Mouse (Mus musculus) lung, embryonic 14.5 days (tissue): ENCODE measurements around the gene Tent4a. TPM values are rescaled to one million over a fixed set of nuclear protein-coding genes. Genes with fewer than 3 reads are reported as not detected.

Experiments
- ATAC-seq: fragments of 200-750 bp; cut with Nextera tagmentation; 2 replicates; pipeline ENCODE4 v1.8.0; 2017; ENCODE audit warnings: mild to moderate bottlenecking, moderate TSS enrichment, moderate library complexity; ENCODE audit not compliant: insufficient read depth
- DNase-seq: peaks from one replicate; pipeline ENCODE4 v3.0.0-alpha.2; 2015
- H3K27ac ChIP-seq: fragments of 300-500 bp; sonication (generic); 2 replicates; pipeline ENCODE4 v1.5.1; 2014; ENCODE audit warnings: low read depth, mild to moderate bottlenecking, moderate library complexity
- H3K27me3 ChIP-seq: fragments of 300-500 bp; sonication (generic); 2 replicates; pipeline ENCODE4 v1.6.1; 2014; ENCODE audit warnings: low read length, control low read depth; ENCODE audit not compliant: insufficient read depth
- H3K36me3 ChIP-seq: fragments of 300-500 bp; sonication (generic); 2 replicates; pipeline ENCODE4 v1.6.1; 2014; ENCODE audit warnings: control low read depth; ENCODE audit not compliant: insufficient read depth
- H3K4me1 ChIP-seq: fragments of 300-500 bp; sonication (generic); 2 replicates; pipeline ENCODE4 v1.6.1; 2014; ENCODE audit warnings: antibody characterized with exemption, control low read depth; ENCODE audit not compliant: insufficient read depth
- H3K4me2 ChIP-seq: fragments of 300-500 bp; sonication (generic); 2 replicates; pipeline ENCODE4 v1.6.1; 2014; ENCODE audit warnings: mild to moderate bottlenecking
- H3K4me3 ChIP-seq: fragments of 300-500 bp; sonication (generic); 2 replicates; pipeline ENCODE4 v1.5.1; 2014; ENCODE audit warnings: low read depth, low read length
- H3K9ac ChIP-seq: fragments of 300-500 bp; sonication (generic); 2 replicates; pipeline ENCODE4 v1.6.1; 2014
- H3K9me3 ChIP-seq: fragments of 300-500 bp; sonication (generic); 2 replicates; pipeline ENCODE4 v1.6.1; 2016; ENCODE audit warnings: low read depth, low read length, control low read depth
- CTCF ChIP-seq: IDR thresholded peaks from 2 replicates; pipeline ENCODE4 v1.5.1; 2016; ENCODE audit warnings: antibody characterized with exemption, low read depth
- WGBS: fragments of 180-500 bp; shearing (Covaris S2); extraction: QIAGEN DNeasy Blood & Tissue Kit; methylation state at CpG from one replicate; pipeline ENCODE4 v1.1.7; 2014; 5-methylcytosine and 5-hydroxymethylcytosine counted together
- polyA plus RNA-seq: library from polyadenylated mRNA; unstranded; fragments of >200 nt; fragmentation: Nextera tagmentation; extraction: Ambion mirVana; gene quantifications from 2 replicates; pipeline ENCODE4 v1.2.1, GENCODE M21; 2014

The Tent4a gene
- polyA plus RNA-seq, 1 experiment from 2014 or later, result 8.9 TPM

DNA sequence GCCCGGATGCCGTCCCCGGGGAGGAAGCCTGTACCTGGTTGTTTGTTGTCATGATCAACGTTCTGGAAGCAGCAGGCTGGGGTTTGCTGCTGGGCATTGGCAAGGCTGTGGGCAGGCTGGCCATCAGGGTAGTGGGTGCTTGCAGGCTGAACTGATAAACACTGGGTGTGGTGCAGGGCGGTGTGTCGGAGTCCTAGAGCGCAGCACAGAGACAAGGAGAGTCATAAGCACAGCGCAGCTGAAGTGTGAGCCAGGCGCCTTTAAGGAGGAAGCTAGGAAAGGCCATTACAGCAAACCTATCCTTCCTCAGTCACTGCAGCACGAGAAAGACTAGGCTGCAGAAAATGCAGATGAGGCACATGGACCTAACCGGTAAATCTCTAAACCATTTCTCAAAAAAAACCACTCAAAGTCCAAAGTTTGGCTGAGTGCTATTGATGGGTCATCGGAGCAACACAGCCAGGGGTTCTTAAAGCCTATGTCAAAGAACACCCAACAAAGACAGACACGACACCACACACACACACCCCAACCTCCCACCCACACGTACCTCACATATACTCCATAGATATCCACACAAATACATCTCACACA, 32.2 kb downstream of the Tent4a start:
- no peak for TF ChIP-seq CTCF
- H3K9me3 ChIP-seq, result no peaks in the 10 kb centered on the region
- peaks cover 90% of the 10 kb centered on the region for H3K36me3 ChIP-seq
- WGBS, result 89% methylated on average over 14 of the region's 14 CpGs
- H3K9ac ChIP-seq, result no peak overlapping the region
- H3K4me1 ChIP-seq, result no peaks in the 10 kb centered on the region
- no peak overlapping the region for H3K27ac ChIP-seq
- ATAC-seq (no peak), DNase-seq (no peak)
- H3K4me2 ChIP-seq, result no peak overlapping the region
- no peaks in the 10 kb centered on the region for H3K27me3 ChIP-seq
- H3K4me3 ChIP-seq, result no peak overlapping the region

DNA sequence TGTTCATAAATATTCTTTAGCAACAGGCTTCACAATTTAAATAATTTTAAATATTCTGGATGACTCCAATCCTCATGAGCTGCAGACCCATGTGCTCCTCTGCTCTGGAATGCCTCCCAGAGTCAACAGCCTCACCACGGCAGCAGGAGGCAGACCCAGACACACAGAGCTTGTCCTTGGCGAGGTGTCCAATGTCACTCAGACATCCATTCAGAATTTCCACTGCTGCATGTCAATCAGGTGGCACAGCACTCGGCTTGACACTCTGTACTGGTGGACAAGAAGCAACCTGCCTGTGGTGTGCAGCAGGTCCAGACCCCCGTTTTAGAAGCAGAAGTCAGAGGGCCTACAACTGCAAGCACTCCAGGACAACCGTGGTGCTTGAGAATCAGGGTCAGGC, 36.1 kb downstream of the Tent4a start:
- H3K4me1 ChIP-seq, result no peaks in the 10 kb centered on the region
- no peak overlapping the region for H3K9ac ChIP-seq
- DNase-seq (no peak), ATAC-seq (no peak)
- peaks cover 69% of the 10 kb centered on the region for H3K36me3 ChIP-seq
- H3K27me3 ChIP-seq, result no peaks in the 10 kb centered on the region
- no peak for TF ChIP-seq CTCF
- H3K9me3 ChIP-seq, result no peaks in the 10 kb centered on the region
- H3K27ac ChIP-seq, result no peak overlapping the region
- WGBS, result 66% methylated on average over 5 of the region's 5 CpGs
- no peak overlapping the region for H3K4me3 ChIP-seq
- H3K4me2 ChIP-seq, result no peak overlapping the region

DNA sequence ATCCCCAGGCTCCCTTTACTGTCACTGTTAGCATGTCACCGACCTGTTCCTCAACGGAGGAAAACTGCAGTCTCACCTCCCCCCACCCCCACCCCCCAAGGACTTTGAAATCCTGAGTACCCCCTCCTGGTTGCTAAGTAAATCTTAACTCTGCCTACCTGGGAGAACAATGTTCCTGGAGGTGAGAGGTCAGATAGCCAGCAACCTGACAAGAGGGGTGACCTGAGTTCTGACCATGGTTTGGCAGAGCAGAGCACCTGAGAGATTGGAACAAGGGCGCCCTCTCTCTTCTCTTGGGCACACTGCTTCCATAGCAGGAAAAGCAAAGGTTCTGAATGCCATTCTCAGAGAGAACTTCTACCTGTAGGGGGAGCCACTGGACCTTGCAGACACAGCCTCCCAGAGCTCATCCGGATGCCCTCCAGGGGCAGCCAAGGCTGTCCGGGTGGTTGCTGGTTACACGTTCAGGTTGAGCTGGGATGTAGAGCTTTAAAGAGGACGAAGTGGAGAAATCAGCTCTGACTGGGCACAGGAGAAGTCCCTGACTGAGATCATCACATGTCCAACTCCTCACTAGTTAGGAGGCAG, 41.4 kb downstream of the Tent4a start:
- 24% methylated on average over 7 of the region's 7 CpGs for WGBS
- Histone ChIP-seq H3K4me2 (no peak overlapping the region), H3K9me3 (no peaks in the 10 kb centered on the region), H3K4me3 (no peak overlapping the region), H3K36me3 (peaks cover 18% of the 10 kb centered on the region), H3K27me3 (peaks cover 12% of the 10 kb centered on the region), H3K27ac (no peak overlapping the region), H3K4me1 (no peaks in the 10 kb centered on the region), H3K9ac (no peak overlapping the region)
- DNase-seq (peak; percentile 83), ATAC-seq (no peak; the same call in 1 of the 2 replicates)
- peak; percentile 69 for TF ChIP-seq CTCF

DNA sequence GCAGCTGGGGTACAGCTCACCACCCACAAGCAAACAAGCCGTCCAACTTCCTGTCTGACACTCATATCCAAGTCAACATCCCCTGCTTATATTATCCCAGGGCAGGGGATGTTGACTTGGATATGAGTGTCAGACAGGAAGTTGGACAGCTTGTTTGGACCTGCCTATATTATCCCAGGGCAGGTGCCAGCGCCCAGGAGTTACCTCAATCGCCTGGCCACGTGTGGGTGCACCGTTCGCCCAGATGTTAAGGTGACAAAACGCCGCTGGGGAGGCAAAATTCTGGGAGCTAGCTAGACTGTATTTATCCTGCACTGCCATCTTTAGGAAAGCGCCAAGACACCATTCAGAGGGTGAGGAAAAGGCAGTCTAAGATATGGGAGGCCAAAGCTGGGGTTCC, 44.6 kb downstream of the Tent4a start:
- Histone ChIP-seq H3K4me3 (no peak overlapping the region), H3K27ac (no peak overlapping the region), H3K4me1 (no peaks in the 10 kb centered on the region), H3K27me3 (peaks cover 16% of the 10 kb centered on the region), H3K4me2 (no peak overlapping the region), H3K9ac (no peak overlapping the region), H3K36me3 (no peaks in the 10 kb centered on the region), H3K9me3 (no peaks in the 10 kb centered on the region)
- ATAC-seq (peak; percentile 21; the same call in 1 of the 2 replicates), DNase-seq (peak; percentile 45)
- no peak for TF ChIP-seq CTCF
- 39% methylated on average over 9 of the region's 9 CpGs for WGBS

DNA sequence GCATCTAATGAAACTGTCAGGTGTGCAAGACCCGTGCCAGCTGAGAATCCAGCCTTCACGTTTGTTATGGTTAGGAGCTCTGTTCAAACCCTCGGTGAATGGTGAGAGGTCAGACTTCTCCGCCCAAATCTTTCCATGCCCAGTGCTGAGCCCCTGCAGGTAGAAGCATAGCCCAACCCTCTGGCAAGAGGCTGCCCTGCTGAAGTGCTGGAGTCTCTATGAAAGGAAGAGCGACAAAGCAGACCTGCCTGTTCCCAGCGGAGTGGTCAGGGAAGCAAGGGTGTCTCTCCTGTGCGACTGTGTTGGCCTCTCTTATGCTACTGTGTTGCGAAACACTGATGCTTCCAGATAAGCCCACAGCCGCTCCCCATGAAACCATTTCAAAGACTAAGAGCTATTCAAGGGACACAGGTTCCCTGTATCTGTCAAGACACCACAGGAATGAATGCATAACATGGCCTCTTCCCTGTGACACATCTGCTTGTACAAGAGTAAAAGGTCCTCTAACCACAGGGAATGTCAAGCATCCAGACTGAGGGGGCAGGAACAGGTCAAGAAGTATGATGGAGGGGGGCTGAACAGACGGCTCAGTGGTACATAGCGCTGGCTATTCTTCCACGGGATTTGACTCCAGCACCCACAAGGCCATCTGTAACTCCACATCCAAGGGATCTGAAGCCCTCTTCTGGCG, 45.7 kb downstream of the Tent4a start:
- no peak for ATAC-seq
- Histone ChIP-seq H3K27ac (no peak overlapping the region), H3K4me1 (no peaks in the 10 kb centered on the region), H3K36me3 (no peaks in the 10 kb centered on the region), H3K27me3 (peaks cover 24% of the 10 kb centered on the region), H3K9me3 (no peaks in the 10 kb centered on the region), H3K4me3 (no peak overlapping the region), H3K9ac (no peak overlapping the region), H3K4me2 (peak overlapping the region; percentile 7; the same call in 1 of the 2 replicates)
- no peak for DNase-seq
- WGBS, result 22% methylated on average over 13 of the region's 13 CpGs
- no peak; the same call in 1 of the 2 replicates for TF ChIP-seq CTCF

DNA sequence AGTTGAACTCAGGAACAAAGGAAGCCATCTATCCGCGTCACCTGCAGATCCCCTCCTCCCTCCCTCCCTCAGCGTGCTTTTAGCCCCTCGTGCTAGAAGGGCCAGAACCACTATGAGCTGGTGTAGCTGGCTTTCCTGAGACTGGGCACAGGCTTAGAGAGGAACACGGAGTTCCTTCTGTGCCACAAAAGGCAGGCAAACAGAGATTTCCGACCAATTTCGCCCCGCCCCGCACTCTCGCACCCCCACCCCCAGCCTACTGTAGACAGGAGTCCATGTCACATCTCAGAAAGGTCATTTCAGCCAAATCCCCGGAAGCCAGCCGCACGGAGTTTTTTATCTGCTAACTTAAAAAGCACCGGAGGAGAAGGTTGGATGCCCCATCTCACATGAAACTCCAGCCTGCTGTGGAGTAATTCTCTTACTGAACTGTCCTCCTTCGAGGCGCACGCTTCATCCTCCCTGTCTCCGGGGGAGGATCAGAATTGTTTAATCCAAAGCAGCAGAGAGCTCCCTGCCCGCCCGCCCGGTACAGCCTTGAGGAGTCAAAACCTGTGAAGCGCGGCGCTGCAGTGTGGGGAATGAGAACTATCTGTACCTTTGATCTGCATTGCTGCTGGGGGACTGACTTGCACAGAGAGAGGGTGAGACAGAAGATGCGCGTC, 46.7 kb downstream of the Tent4a start:
- Histone ChIP-seq H3K27me3 (peaks cover 34% of the 10 kb centered on the region), H3K27ac (no peak overlapping the region), H3K4me1 (no peaks in the 10 kb centered on the region), H3K36me3 (no peaks in the 10 kb centered on the region), H3K9ac (no peak overlapping the region), H3K4me3 (peak overlapping the region; percentile 10), H3K4me2 (peak overlapping the region; percentile 57), H3K9me3 (no peaks in the 10 kb centered on the region)
- no peak for DNase-seq
- ATAC-seq, result no peak
- under 1% methylated on average over 26 of the region's 26 CpGs for WGBS
- TF ChIP-seq CTCF, result no peak

DNA sequence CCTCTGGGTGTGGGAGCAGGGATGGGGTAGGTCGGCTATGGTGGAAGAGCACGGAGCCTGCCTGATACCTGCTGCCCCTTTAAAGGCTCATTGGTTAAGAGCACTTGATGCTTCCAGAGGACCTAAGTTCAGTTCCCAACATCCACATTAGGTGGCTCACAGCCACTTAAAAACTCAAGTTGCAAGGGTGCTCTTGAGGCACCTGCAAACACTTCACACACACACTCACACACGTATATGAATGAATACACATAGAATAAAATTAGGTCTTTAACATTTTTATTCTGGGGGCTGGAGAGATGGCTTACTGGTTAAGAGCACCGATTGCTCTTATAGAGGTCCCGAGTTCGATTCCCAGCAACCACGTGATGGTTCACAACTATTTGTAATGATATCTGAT, 47.3 kb downstream of the Tent4a start:
- H3K9me3 ChIP-seq, result no peaks in the 10 kb centered on the region
- WGBS, result 65% methylated on average over 7 of the region's 7 CpGs
- no peaks in the 10 kb centered on the region for H3K4me1 ChIP-seq
- peak; percentile 3; the same call in 1 of the 2 replicates for TF ChIP-seq CTCF
- no peaks in the 10 kb centered on the region for H3K36me3 ChIP-seq
- no peak for ATAC-seq
- H3K4me3 ChIP-seq, result no peak overlapping the region
- H3K4me2 ChIP-seq, result peak overlapping the region; percentile 57; the same call in 1 of the 2 replicates
- peaks cover 37% of the 10 kb centered on the region for H3K27me3 ChIP-seq
- DNase-seq, result no peak
- H3K9ac ChIP-seq, result no peak overlapping the region
- H3K27ac ChIP-seq, result no peak overlapping the region
